19 mouse cellular contexts compared by ENCODE assay signal in the genomic region with DNA sequence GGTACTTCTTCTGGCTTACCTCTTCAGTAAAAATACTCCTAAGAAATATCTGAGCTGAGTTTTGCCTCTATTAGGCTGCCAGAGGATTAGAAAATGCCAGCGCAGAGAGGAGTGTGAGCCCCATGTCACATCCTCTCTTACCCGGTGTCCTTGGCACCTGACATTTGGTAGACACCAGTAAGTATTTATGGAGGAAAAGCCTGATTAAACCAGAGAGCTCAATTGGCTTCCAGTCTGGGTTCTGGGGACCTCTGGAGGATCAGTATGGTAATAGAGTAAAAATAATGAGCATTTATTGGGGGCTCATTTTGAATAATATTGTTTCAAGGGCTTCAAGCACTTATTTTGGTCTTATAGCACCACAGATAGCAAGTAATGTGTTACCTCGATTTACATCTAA. TPM values are rescaled to one million over a fixed set of nuclear protein-coding genes. Genes with fewer than 3 reads are reported as not detected.
DNase-seq lines count a peak whose midpoint lies in the region; ATAC-seq and TF ChIP-seq lines count a peak whose summit lies in the region.
"Had no signal": no experiment of that assay in that cellular context is flagged by ENCODE, and none has a peak within 500 bp of the region (broad histone marks: within the 10 kb centered on the region; RNA-seq: fewer than 3 reads in every experiment).

No protein-coding gene starts in this region.

- no peaks in the 10 kb centered on the region for H3K27me3 ChIP-seq in cerebellum, adult 2 months (ENCODE audit: control insufficient read depth, insufficient read depth, low read length)
- no peaks in the 10 kb centered on the region for H3K27me3 ChIP-seq in heart, postnatal 0 days (ENCODE audit: control insufficient read depth, insufficient read depth, low read length)
- H3K27me3 ChIP-seq: liver, embryonic 13.5 days; midbrain, embryonic 15.5 days had no signal

- TF ChIP-seq POLR2A in cerebellum, adult 2 months (IDR thresholded peaks at IDR 0.05; ENCODE audit: borderline replicate concordance, insufficient read depth, low read length) = no peak

- DNase-seq in cerebellum, postnatal 10 days = peak; percentile 16 to 38
- DNase-seq in cerebellum, adult 2 months = no peak
- DNase-seq in heart, postnatal 0 days (ENCODE audit: low spot score) = peak; percentile 53
- no peak for DNase-seq in heart, adult 9 months (ENCODE audit: low spot score in 2 of 2)
- no peak for DNase-seq in left cerebral cortex, adult 2 months (ENCODE audit: extremely low spot score in 1 of 2, low spot score in 2 of 2)
- no peak for DNase-seq in left cerebral cortex, adult 18-20 months (ENCODE audit: low spot score in 2 of 2)
- DNase-seq in brain, adult 2 months (ENCODE audit: low read depth, low spot score) = peak; percentile 20
- DNase-seq in urinary bladder, postnatal 4 days (ENCODE audit: low spot score in 2 of 2) = no peak
- DNase-seq: cerebellum, adult 8-10 months; kidney, adult 9 months; kidney, postnatal 4 days; liver, embryonic 13.5 days; thymus, adult 18-20 months had no signal

- no peaks in the 10 kb centered on the region for H3K9me3 ChIP-seq in heart, postnatal 0 days (replicated peaks; ENCODE audit: control insufficient read depth, low read length)
- H3K9me3 ChIP-seq: forebrain, embryonic 10.5 days; liver, embryonic 13.5 days; midbrain, embryonic 15.5 days had no signal

- H3K4me2 ChIP-seq in heart, postnatal 0 days (ENCODE audit: low read depth, low read length) = no peak overlapping the region
- H3K4me2 ChIP-seq: liver, embryonic 13.5 days; midbrain, embryonic 15.5 days had no signal

- no peak overlapping the region for H3K9ac ChIP-seq in heart, postnatal 0 days (replicated peaks; ENCODE audit: low read depth, low read length)
- H3K9ac ChIP-seq: liver, embryonic 13.5 days; midbrain, embryonic 15.5 days had no signal

- H3K4me3 ChIP-seq in cerebellum, adult 2 months (replicated peaks; ENCODE audit: insufficient read depth, low read depth, low read length) = no peak overlapping the region
- H3K4me3 ChIP-seq in heart, postnatal 0 days (ENCODE audit: low read depth, low read length) = no peak overlapping the region
- no peak overlapping the region for H3K4me3 ChIP-seq in left cerebral cortex, adult 2 months
- H3K4me3 ChIP-seq: forebrain, embryonic 10.5 days; liver, embryonic 13.5 days; midbrain, embryonic 15.5 days had no signal

- H3K4me1 ChIP-seq in cerebellum, adult 2 months (ENCODE audit: control insufficient read depth, insufficient read depth, low read length) = no peaks in the 10 kb centered on the region
- H3K4me1 ChIP-seq in heart, postnatal 0 days (ENCODE audit: control insufficient read depth, insufficient read depth) = peaks cover 13% of the 10 kb centered on the region; the same call in 1 of the 2 replicates
- H3K4me1 ChIP-seq: forebrain, embryonic 10.5 days; liver, embryonic 13.5 days; midbrain, embryonic 15.5 days had no signal

- H3K27ac ChIP-seq in cerebellum, adult 2 months (ENCODE audit: insufficient read depth, low read length) = no peak overlapping the region
- H3K27ac ChIP-seq in heart, postnatal 0 days (ENCODE audit: low read depth) = no peak overlapping the region
- no peak overlapping the region for H3K27ac ChIP-seq in left cerebral cortex, adult 2 months
- H3K27ac ChIP-seq: forebrain, embryonic 10.5 days; liver, embryonic 13.5 days; midbrain, embryonic 15.5 days had no signal

- no peak for TF ChIP-seq EP300 in heart, postnatal 0 days (IDR thresholded peaks at IDR 0.05; ENCODE audit: low read depth)

- no peak; the same call in 1 of the 2 replicates for ATAC-seq in heart, postnatal 0 days (ENCODE audit: insufficient read depth, low read depth)
- ATAC-seq: midbrain, embryonic 15.5 days had no signal

- TF ChIP-seq CTCF in cerebellum, adult 2 months (IDR thresholded peaks at IDR 0.05; ENCODE audit: borderline replicate concordance, insufficient read depth, low read depth, low read length) = no peak
- peak; percentile 46 for TF ChIP-seq CTCF in heart, postnatal 0 days (IDR thresholded peaks at IDR 0.05; ENCODE audit: low read depth)
- peak; percentile 46 for TF ChIP-seq CTCF in left cerebral cortex, adult 2 months (IDR thresholded peaks at IDR 0.05)

- WGBS in cerebellum, adult 2 months = 68% methylated on average over 3 of the region's 3 CpGs
- WGBS in heart, postnatal 0 days = 54% methylated on average over 3 of the region's 3 CpGs

- intact Hi-C loops in left cerebral cortex, adult 2 months (cut with DNase I) = loop anchor here (5.0 kb wide), 1 partner anchor 208 kb away; no protein-coding TSS in a partner anchor

- H3K36me3 ChIP-seq in heart, postnatal 0 days (replicated peaks; ENCODE audit: control insufficient read depth, insufficient read depth, low read length) = no peaks in the 10 kb centered on the region
- H3K36me3 ChIP-seq: forebrain, embryonic 10.5 days; liver, embryonic 13.5 days; midbrain, embryonic 15.5 days had no signal

RNA-seq across cellular contexts. Expression of a gene that starts 39.6 kb away (rescaled TPM):
- 0.20 and 0.35 TPM in 2 replicates for polyA plus RNA-seq in cerebellum, adult 2 months (2012; rRNA removed)
- total RNA-seq in heart, postnatal 0 days (2014; rRNA removed; ENCODE audit: low replicate concordance) = 0.08 TPM in 1 of 2 replicates, not detected in the other
- 0.08 TPM in 1 of 2 replicates, not detected in the other for polyA plus RNA-seq in heart, postnatal 0 days (2015; fragmentation: Nextera tagmentation; extraction: Ambion mirVana)
- total RNA-seq in left cerebral cortex, adult 2 months (2021) = under 1 TPM; 0.09 to 0.26 TPM
- under 1 TPM; 0.12 to 0.19 TPM for total RNA-seq in left cerebral cortex, adult 18-20 months (2021)
- total RNA-seq: gastrocnemius, postnatal 4 days; heart, postnatal 36 days; megakaryocyte, adult 5-6 weeks had no signal
- polyA plus RNA-seq: limb, embryonic 11.5 days; liver, embryonic 13.5 days had no signal

RNA-seq across cellular contexts. Expression of a gene that starts 46.7 kb away (rescaled TPM):
- 10.9 TPM in 2 replicates for polyA plus RNA-seq in cerebellum, adult 2 months (2012; rRNA removed)
- 24.7 and 25.2 TPM in 2 replicates for total RNA-seq in heart, postnatal 0 days (2014; rRNA removed; ENCODE audit: low replicate concordance)
- polyA plus RNA-seq in heart, postnatal 0 days (2015; fragmentation: Nextera tagmentation; extraction: Ambion mirVana) = 20.6 and 35.4 TPM in 2 replicates
- 10 to 100 TPM; 11.2 to 13.4 TPM for total RNA-seq in left cerebral cortex, adult 2 months (2021)
- 10 to 100 TPM; 12.9 to 14.1 TPM for total RNA-seq in left cerebral cortex, adult 18-20 months (2021)

Comparison
In these comparisons a context has a peak if more than half of its experiments do, and no peak if none do; other contexts are left out.
1. DNase-seq: peak in cerebellum, postnatal 10 days (2 of 2), heart, postnatal 0 days (single experiment) and brain, adult 2 months (single experiment); none in cerebellum, adult 2 months (0 of 2), heart, adult 9 months (0 of 2), left cerebral cortex, adult 2 months (0 of 2), left cerebral cortex, adult 18-20 months (0 of 2) and urinary bladder, postnatal 4 days (0 of 2).